Mouse (Mus musculus) brain, embryonic 14.5 days (tissue): Measurements from ENCODE around the gene Acox2.
A peak's percentile ranks its signal among the peaks of the same experiment; 100 is the strongest.

Source experiments
- CTCF ChIP-seq: fragments of 200-500 bp; IDR thresholded peaks from 2 replicates; pipeline ENCODE4 v1.5.1; 2012; ENCODE audit warnings: inconsistent platforms, mild to moderate bottlenecking, moderate library complexity, borderline replicate concordance; ENCODE audit not compliant: insufficient read depth, insufficient read length; ENCODE audit errors: extremely low read depth
- POLR2A ChIP-seq: fragments of 200-500 bp; IDR thresholded peaks from 2 replicates; pipeline ENCODE4 v1.6.1; 2012; ENCODE audit warnings: mild to moderate bottlenecking, inconsistent platforms, borderline replicate concordance; ENCODE audit not compliant: poor library complexity, insufficient read depth, insufficient read length, severe bottlenecking; ENCODE audit errors: extremely low read depth

DNA sequence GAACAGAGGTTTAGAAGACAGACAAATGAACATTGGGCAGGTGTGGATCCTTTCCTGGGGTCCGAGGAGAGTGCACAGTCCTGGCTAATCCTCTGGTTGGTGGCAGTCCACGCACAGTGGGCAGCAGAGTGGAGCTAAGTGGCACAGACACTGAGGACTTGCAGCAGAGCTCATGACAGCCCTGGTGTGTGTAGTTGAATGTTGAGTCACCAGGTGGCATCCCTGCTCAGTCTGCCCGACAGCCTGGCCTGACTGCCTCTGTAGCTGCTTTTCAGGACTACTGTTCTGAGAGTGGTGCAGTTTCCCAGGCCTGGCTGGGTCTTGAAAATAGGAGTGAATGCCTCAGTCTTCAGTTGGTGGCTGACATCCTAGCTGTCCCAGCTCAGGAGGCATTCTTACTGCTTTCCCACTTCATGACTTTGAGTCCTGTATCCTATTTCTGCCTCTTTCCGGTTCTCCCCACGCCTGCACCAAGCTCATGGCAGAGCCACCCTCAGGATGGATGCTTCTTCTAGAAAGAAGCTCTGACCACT is 16.7 kb downstream of the Acox2 start:
- peak; percentile 61 for TF ChIP-seq CTCF
- TF ChIP-seq POLR2A: no peak
